Mouse (Mus musculus): ENCODE measurements around the gene Gtf2a2.
"Not testable (repeated sequence)": the region's sequence is repeated elsewhere in the genome, so short reads cannot be mapped to it uniquely, and the experiment has no call there.

Gtf2a2 gene

DNA sequence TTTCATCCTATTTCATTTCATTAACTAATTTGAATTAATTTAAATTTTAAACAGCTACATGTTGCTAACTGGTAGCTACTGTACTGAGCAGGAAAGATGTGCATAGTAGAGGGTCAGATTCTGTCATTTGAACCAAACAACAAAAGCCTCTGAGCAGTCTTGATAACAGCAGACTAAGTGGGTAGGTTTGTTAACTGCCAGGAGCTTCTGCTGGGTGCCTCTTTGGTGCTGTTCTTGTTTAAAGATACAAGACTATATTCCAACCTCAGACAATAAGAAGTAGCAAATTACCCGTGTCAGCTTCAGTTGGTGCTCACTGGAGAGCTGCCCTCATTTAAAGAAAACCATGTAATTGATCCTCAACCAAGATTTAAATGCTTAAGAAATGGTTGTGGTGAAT, 9.3 kb downstream of the Gtf2a2 start:
- DNase-seq = no peak

DNA sequence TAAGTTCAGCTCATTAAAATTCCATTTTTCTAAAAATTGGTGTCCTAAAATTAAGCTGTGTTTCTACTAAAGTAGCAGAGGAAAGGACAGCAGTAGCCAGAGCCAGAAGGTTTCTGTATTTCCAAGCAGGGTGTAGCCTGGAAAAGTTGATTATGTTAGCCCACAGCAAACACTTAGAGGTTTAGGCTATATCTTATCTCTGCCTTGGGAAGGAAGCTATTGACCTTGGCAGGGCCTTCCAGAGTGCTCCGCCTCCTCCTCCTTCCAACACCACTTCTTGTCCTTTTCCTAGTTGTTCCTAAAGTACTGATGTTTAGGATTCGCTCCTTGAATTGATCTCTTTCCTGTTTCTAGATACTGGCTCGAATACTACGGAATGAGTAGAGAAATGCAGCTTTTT, 9.7 kb downstream of the Gtf2a2 start:
- no peak for DNase-seq

- DNase-seq = not testable (repeated sequence)
These were observed 11.3 kb downstream of the Gtf2a2 start for GRCm38 (mm10) chr9:70023615-70024014.

DNA sequence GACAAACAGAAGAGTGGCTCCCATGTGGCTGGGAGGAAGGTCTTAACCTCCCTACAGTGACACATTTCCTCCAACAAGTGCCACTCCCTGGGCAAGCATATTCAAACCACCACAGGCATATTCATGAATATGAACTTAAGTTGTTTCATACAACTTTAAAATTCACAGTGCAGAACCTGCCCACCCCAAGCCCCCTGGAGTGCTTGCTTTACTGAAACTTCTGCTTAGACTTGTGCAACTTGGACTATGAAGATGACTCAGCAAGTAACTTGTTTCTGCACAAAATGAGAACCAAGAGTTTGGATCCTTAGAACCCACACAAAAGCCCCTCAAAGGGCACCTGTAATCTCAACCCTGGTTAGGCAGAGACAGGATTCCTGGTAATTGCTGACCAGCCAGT, 12.3 kb downstream of the Gtf2a2 start:
- no peak for DNase-seq

GRCm38 (mm10) chr9:70025365-70026012, 13.1 kb downstream of the Gtf2a2 start:
- DNase-seq = no peak

GRCm38 (mm10) chr9:70032167-70032566, 19.8 kb downstream of the Gtf2a2 start:
- DNase-seq = no peak

DNA sequence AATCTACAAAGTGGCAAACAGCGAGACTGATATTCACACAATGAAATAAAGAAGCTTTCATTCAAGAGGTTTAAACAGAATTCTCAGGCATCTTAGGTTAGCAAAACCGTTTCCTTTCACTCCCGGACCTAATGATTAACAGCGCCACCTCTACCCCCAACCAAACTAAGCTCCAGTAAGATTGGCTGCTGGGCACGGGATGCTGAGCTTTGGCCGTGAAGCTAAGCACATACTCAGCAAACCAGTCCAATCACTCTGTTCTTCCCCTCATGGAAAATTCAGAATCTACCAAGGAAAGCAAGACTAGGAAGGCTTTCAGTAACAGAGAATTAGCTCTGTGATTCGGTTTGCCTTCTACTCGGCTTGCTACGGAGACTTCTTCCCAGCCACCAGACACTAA, 20.7 kb downstream of the Gtf2a2 start:
- no peak for DNase-seq

- no peak for DNase-seq
These were observed 22.4 kb downstream of the Gtf2a2 start for GRCm38 (mm10) chr9:70034702-70035101.

GRCm38 (mm10) chr9:70036646-70037045, 24.3 kb downstream of the Gtf2a2 start:
- DNase-seq = no peak

DNA sequence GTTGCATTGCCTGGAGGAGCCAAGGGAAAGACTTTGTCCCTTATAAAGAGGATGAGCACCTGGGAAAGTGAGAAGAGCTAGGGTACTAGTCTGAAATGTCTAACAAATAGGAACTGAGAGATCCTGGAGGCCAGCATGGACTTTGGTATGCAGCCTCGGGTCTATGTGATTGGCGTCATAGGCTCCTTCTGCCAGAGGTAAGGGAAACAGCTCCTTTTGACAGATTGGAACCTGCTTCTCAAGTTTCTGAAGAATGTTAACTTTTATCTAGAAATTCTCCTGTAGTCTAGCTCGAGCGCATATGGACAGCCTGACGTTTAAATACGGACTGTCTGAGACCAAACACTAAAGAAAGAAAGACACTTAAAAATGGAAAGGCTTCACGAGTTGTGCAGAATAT, 25.6 kb downstream of the Gtf2a2 start, which contains the start of gene Gcnt3:
Gene Gcnt3, minus strand, starts transcription at position 101 of the 400 bp plus-strand sequence.
- no peak for DNase-seq

DNA sequence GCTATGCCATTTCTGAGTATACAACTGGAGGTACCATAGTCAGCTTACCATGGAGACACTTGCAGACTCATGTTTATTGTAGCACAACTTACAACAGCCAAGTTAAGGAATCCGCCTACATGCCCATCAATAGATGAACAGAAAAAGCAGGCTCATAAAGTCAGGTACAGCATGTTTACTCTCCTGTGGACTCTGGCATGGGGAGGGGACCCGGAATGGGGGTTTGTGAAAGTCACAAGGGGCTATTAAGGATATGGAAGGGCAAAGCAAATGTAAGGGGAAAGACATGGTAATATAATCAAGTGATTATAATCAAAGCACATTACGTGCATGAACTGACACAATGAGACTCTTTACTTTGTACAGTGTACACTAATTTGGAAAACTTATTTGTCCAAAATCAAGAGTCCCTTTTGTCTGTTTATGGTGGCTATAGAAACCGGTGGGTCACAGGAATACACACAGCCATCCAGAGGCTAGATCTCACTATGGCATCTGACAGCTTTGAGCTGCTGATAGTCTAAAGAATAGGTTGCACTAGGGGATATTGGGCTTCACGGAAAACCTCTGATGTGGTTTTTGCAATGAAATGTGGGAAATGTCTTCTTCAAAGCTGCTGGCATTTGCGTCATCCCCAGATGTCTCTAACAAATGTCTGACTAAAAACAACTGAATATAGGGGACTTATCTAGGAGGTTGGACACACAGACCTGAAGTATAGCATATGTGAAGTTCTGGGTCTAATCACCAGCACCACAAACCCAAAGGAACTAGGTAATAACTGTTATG, 27.4 kb downstream of the Gtf2a2 start:
- no peak for DNase-seq

DNA sequence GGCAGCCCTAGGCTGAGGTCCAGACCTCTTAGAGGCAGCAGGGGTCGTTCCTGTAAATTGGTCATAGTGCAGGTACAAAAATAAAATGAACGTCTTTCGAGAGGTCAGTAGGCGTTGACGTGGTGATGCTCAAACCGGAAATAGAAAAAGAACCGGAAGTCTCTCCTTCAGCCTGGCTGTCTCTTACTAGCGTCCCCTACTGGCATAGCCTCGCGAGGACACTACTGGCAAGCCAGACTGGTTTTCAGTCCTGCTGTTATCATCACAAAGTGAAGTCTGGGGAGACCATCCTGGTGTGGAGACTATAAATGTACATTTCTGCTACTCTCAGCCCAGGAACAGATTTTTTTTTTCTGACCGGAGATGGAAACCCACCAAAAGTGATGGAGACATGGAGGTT, 28.2 kb downstream of the Gtf2a2 start:
- DNase-seq = no peak

DNA sequence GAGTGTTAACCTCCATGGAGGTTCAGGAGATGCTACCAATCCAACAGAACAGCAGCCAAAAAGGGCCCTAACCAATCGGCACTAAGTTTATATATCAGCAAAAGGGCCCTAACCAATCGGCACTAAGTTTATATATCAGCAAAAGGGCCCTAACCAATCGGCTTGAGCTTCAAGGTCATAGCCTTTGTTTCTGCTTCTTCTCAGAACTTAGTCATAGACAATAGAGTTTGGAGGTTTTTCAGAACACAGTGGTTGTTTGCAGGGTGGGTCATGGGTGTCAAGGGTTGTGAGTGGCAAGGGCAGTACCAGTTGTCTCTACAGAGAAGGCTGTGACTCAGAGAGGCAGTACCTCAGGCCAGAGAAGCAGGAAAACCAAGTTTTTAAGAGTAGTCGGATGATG, 29.8 kb downstream of the Gtf2a2 start:
- no peak for DNase-seq

- no peak for DNase-seq
These were observed 30.6 kb downstream of the Gtf2a2 start for GRCm38 (mm10) chr9:70042935-70043334.

- no peak for DNase-seq
These were observed 32.5 kb downstream of the Gtf2a2 start for GRCm38 (mm10) chr9:70044865-70045264.

DNA sequence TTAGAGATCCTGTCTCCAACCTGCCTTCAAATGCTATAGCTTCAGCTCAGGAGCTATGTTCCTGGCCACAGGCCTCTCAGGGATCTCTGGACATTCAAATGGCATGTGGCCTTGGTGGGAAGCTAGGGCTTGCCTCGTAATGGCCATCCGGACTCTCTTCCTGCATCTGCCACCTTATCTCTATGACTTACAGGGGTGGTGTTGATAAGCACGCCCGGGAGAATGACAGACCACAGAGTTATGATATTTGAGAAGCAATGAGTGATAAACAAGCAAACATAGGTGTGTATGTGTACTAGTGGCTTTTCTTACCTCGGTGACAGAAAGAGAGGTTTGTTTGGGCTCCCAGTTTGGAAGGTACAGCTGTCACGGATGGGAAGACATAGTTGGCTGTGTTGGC, 33.9 kb downstream of the Gtf2a2 start:
- DNase-seq = no peak

- no peak for DNase-seq
These were observed 35.5 kb downstream of the Gtf2a2 start for GRCm38 (mm10) chr9:70047839-70048238.

DNA sequence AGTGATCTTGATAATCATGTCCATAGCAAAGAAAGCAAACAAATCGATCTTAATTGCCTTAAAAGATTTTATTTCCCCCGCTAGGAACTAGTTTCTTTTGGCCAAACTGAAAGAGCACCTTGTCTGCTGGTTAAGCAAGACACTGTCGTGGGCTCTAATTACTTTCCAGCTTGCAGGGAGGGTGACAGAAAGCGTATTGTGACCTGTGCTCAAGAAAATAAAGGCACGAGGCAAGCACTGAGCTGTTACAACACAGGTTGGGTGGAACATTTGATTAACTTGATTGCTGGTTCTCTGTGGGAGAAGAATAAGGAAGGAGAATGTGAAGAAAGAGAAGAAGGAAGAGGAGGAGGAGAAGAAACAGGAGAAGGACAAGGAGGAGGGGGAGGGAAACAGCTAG, 35.9 kb downstream of the Gtf2a2 start:
- DNase-seq = no peak

- no peak for DNase-seq
These were observed 36.5 kb downstream of the Gtf2a2 start for GRCm38 (mm10) chr9:70048751-70049415.

DNA sequence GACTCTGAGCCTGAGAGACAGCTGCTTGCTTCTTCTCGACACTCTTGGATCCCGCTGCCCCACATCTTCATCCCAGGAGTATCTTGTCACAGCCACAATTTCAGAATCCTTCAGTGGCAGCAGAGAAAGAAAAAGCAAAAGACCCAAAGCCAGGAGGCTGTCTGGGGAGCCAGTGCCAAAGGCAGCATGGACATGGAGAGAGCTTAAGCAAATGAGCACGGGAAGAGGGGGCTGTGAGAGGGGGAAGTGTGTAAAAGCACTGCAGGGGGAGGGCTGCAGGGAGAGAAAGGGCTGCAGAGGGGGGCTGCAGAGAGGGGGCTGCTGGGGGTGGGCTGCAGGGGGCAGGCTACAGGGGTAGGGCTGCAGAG, 37.0 kb downstream of the Gtf2a2 start:
- DNase-seq = no peak

- DNase-seq = no peak
These were observed 37.5 kb downstream of the Gtf2a2 start for GRCm38 (mm10) chr9:70049839-70050238.

DNA sequence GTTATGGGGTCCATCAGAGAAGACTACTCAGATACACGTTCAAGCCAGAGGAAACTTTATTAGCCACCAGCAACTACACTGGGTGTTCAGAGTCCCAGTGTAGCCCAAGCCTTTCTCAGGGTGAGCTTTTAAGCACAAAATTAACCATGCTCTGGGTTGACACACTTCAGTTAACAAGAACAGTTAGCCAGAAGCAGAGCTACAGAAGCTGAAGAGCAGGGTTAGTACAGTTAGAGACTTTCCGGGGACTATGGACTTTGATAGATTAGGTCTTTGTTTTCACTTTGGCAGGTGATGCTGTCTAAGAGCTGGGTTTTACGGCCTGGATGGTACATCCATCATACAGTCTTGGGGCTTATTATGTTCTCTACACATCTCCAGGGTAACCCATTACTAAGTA, 40.4 kb downstream of the Gtf2a2 start:
- DNase-seq = no peak

- DNase-seq = no peak
These were observed 41.1 kb downstream of the Gtf2a2 start for GRCm38 (mm10) chr9:70053411-70053810.

DNA sequence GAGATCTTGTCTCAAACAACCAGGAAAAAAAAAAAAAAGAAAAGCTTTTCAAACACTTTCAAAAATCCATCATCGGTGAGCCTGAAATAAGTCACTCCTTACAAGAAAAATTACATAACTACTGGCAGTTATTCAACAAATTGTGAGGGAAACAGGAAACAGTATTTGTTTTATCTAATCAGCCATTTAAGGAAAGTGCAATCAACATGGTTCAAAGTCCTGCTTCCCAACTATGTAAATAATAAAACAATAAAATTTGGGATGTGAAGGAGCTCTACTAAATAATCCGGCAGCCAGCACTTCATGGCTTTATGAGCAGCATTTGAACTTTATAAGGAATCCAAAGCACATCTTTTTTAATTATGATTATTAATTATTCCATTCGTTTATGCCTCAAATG, 49.7 kb downstream of the Gtf2a2 start:
- DNase-seq = no peak
